8 mouse cellular contexts compared by ENCODE assay signal in genomic region chr6:34910371-34911219, GRCm38 (mm10). TPM values are rescaled to one million over a fixed set of nuclear protein-coding genes. Genes with fewer than 3 reads are reported as not detected.
A peak's percentile ranks its signal among the peaks of the same experiment; 100 is the strongest.
DNase-seq lines count a peak whose midpoint lies in the region; ATAC-seq and TF ChIP-seq lines count a peak whose summit lies in the region.

TSS of gene Wdr91 (minus strand) at chr6:34910876.

- H3K4me1 ChIP-seq in G1E (ENCODE audit: insufficient read depth, low read depth, low read length): peaks cover 38% of the 10 kb centered on the region
- peaks cover 13% of the 10 kb centered on the region; the same call in 1 of the 2 replicates for H3K4me1 ChIP-seq in forebrain, postnatal 0 days (ENCODE audit: insufficient read depth)
- H3K4me1 ChIP-seq in lung, embryonic 15.5 days: peaks cover 29% of the 10 kb centered on the region

- peak within 1 kb of the TSS; percentile 62 for H3K4me2 ChIP-seq in forebrain, postnatal 0 days (ENCODE audit: low read depth)
- peak within 1 kb of the TSS; percentile 88 for H3K4me2 ChIP-seq in lung, embryonic 15.5 days

- no peaks in the 10 kb centered on the region for H3K9me3 ChIP-seq in G1E (replicated peaks)
- no peaks in the 10 kb centered on the region for H3K9me3 ChIP-seq in forebrain, postnatal 0 days (ENCODE audit: low read length)
- no peaks in the 10 kb centered on the region for H3K9me3 ChIP-seq in lung, embryonic 15.5 days

- H3K27ac ChIP-seq in forebrain, postnatal 0 days (ENCODE audit: low read depth, low read length): peak within 1 kb of the TSS; percentile 90
- peak within 1 kb of the TSS; percentile 89 for H3K27ac ChIP-seq in lung, embryonic 15.5 days

- H3K9ac ChIP-seq in forebrain, postnatal 0 days: peak within 1 kb of the TSS; percentile 78
- H3K9ac ChIP-seq in lung, embryonic 15.5 days: peak within 1 kb of the TSS; percentile 62

- peak; percentile 94 for DNase-seq in G1E (ENCODE audit: low spot score)
- DNase-seq in cerebellum, adult 18-20 months: peak; percentile 86 to 95
- DNase-seq in forebrain, postnatal 0 days: peak; percentile 95
- DNase-seq in heart, postnatal 4 days: peak; percentile 97
- peak; percentile 78 to 91 for DNase-seq in layer of hippocampus, adult 8-10 months (ENCODE audit: low spot score in 2 of 2)
- peak; percentile 82 for DNase-seq in ovary, adult 18-20 months (ENCODE audit: low spot score)
- peak; percentile 95 for DNase-seq in thymus, postnatal 0 days (ENCODE audit: low spot score)

- no peaks in the 10 kb centered on the region for H3K27me3 ChIP-seq in G1E (ENCODE audit: insufficient read depth, low read length)
- no peaks in the 10 kb centered on the region for H3K27me3 ChIP-seq in forebrain, postnatal 0 days (ENCODE audit: insufficient read depth, low read length)
- no peaks in the 10 kb centered on the region for H3K27me3 ChIP-seq in lung, embryonic 15.5 days

- H3K36me3 ChIP-seq in G1E (replicated peaks): peaks cover 37% of the 10 kb centered on the region
- H3K36me3 ChIP-seq in forebrain, postnatal 0 days (ENCODE audit: insufficient read depth): peaks cover 18% of the 10 kb centered on the region
- peaks cover 25% of the 10 kb centered on the region for H3K36me3 ChIP-seq in lung, embryonic 15.5 days

- no peak for TF ChIP-seq CTCF in G1E (IDR thresholded peaks at IDR 0.05; ENCODE audit: low read depth, low read length)
- peak; percentile 50 for TF ChIP-seq CTCF in forebrain, postnatal 0 days (IDR thresholded peaks at IDR 0.05; ENCODE audit: low read depth)

- peak; percentile 71 for ATAC-seq in G1E (ENCODE audit: extremely low read depth, insufficient number of reproducible peaks, low FRiP score, poor library complexity, severe bottlenecking)
- ATAC-seq in forebrain, postnatal 0 days: peak; percentile 95
- ATAC-seq in lung, embryonic 15.5 days (ENCODE audit: borderline replicate concordance, extremely low read depth, low FRiP score, low TSS enrichment): peak; percentile 93

- WGBS in forebrain, postnatal 0 days: under 1% methylated on average over 51 of the region's 64 CpGs
- under 1% methylated on average over 50 of the region's 64 CpGs for WGBS in lung, embryonic 15.5 days

- H3K4me3 ChIP-seq in G1E (ENCODE audit: low read depth, low read length): peak within 1 kb of the TSS; percentile 86
- peak within 1 kb of the TSS; percentile 85 for H3K4me3 ChIP-seq in forebrain, postnatal 0 days (ENCODE audit: low read depth, low read length)
- H3K4me3 ChIP-seq in lung, embryonic 15.5 days: peak within 1 kb of the TSS; percentile 93

RNA-seq across cellular contexts. Expression of gene Wdr91, which starts in this region (rescaled TPM):
- total RNA-seq in G1E (2014; fragmentation: Nextera tagmentation) (16.7 and 19.9 TPM in 2 replicates), G1E (2017) (18.9 and 19.3 TPM in 2 replicates)
- polyA plus RNA-seq in G1E (2012): 12.7 and 16.1 TPM in 2 replicates
- total RNA-seq in forebrain, postnatal 0 days (2014; rRNA removed): 28.4 and 37.3 TPM in 2 replicates
- 11.8 and 14.6 TPM in 2 replicates for polyA plus RNA-seq in forebrain, postnatal 0 days (2015; fragmentation: Nextera tagmentation; extraction: Ambion mirVana)
- 10 to 100 TPM; 19.1 to 22.7 TPM for total RNA-seq in heart, postnatal 4 days (2021)
- 10 to 100 TPM; 35.0 to 38.8 (median 37.4) TPM for total RNA-seq in layer of hippocampus, adult 8-10 months (2022)
- 15.8 and 17.2 TPM in 2 replicates for polyA plus RNA-seq in lung, embryonic 15.5 days (2015; fragmentation: Nextera tagmentation; extraction: Ambion mirVana)
- polyA plus RNA-seq in thymus, postnatal 0 days (2015; fragmentation: Nextera tagmentation; extraction: Ambion mirVana): 15.4 and 17.6 TPM in 2 replicates

Comparison
In these comparisons a context has a peak if more than half of its experiments do, and no peak if none do; other contexts are left out.
1. Peak in every context shown above with its lines: DNase-seq, ATAC-seq, H3K4me3 ChIP-seq and H3K27ac ChIP-seq.